Mouse (Mus musculus) adrenal gland, postnatal 25 days (tissue): ENCODE measurements around the gene Slc12a4. TPM values are rescaled to one million over a fixed set of nuclear protein-coding genes. Genes with fewer than 3 reads are reported as not detected.
A peak's percentile ranks its signal among the peaks of the same experiment; 100 is the strongest.

Experiments
- DNase-seq: peaks from one replicate; pipeline ENCODE4 v3.0.0; 2021; ENCODE audit warnings: mixed read lengths
- total RNA-seq: library from RNA; stranded (reverse); gene quantifications from 2 replicates; pipeline ENCODE4 v1.2.3, GENCODE M21; 2021

The Slc12a4 gene
- total RNA-seq, 1 experiment from 2014 or later = 43.5 TPM

GRCm38 (mm10) chr8:105969367-105969766, 3.5 kb upstream of the Slc12a4 start:
- no peak for DNase-seq

GRCm38 (mm10) chr8:105966692-105967311, 905 bp upstream of the Slc12a4 start:
- no peak for DNase-seq

GRCm38 (mm10) chr8:105965266-105965904, 512 bp downstream of the Slc12a4 start:
- peak; percentile 60 for DNase-seq

GRCm38 (mm10) chr8:105964506-105965265, 1.2 kb downstream of the Slc12a4 start:
- no peak for DNase-seq

GRCm38 (mm10) chr8:105961536-105961935, 4.4 kb downstream of the Slc12a4 start:
- no peak for DNase-seq

- no peak for DNase-seq
These were observed 4.8 kb downstream of the Slc12a4 start for GRCm38 (mm10) chr8:105961101-105961500.

- DNase-seq = peak; percentile 27
These were observed 6.5 kb downstream of the Slc12a4 start for GRCm38 (mm10) chr8:105959350-105959749.

- no peak for DNase-seq
These were observed 8.1 kb downstream of the Slc12a4 start for GRCm38 (mm10) chr8:105957813-105958212.

- no peak for DNase-seq
These were observed 9.3 kb downstream of the Slc12a4 start for GRCm38 (mm10) chr8:105956556-105956955.

- DNase-seq = no peak
These were observed 14.7 kb downstream of the Slc12a4 start for GRCm38 (mm10) chr8:105951057-105951659.

GRCm38 (mm10) chr8:105949350-105949749, 16.5 kb downstream of the Slc12a4 start:
- peak; percentile 59 for DNase-seq

GRCm38 (mm10) chr8:105943321-105943739, 22.6 kb downstream of the Slc12a4 start, which contains the start of gene Lcat:
Gene Lcat, minus strand, starts transcription at chr8:105943382.
- no peak for DNase-seq

- no peak for DNase-seq
These were observed 23.4 kb downstream of the Slc12a4 start for GRCm38 (mm10) chr8:105942542-105942941.

- no peak for DNase-seq
These were observed 23.9 kb downstream of the Slc12a4 start for GRCm38 (mm10) chr8:105942026-105942425.

- peak; percentile 42 for DNase-seq
These were observed 27.6 kb downstream of the Slc12a4 start, which contains the start of gene Psmb10 for GRCm38 (mm10) chr8:105938306-105938669. Gene Psmb10, minus strand, starts transcription at chr8:105938444.

GRCm38 (mm10) chr8:105937496-105938305, 28.2 kb downstream of the Slc12a4 start:
- peak; percentile 47 for DNase-seq

- DNase-seq = peak; percentile 89
These were observed 28.9 kb downstream of the Slc12a4 start for GRCm38 (mm10) chr8:105936866-105937475.

- DNase-seq = no peak
These were observed 29.9 kb downstream of the Slc12a4 start for GRCm38 (mm10) chr8:105935863-105936603.

GRCm38 (mm10) chr8:105935105-105935504, 30.8 kb downstream of the Slc12a4 start:
- no peak for DNase-seq

- no peak for DNase-seq
These were observed 32.1 kb downstream of the Slc12a4 start, which contains the start of gene Ctrl for GRCm38 (mm10) chr8:105933762-105934161. Gene Ctrl, minus strand, starts transcription at chr8:105933862.
